Mouse (Mus musculus) neural tube, embryonic 12.5 days (tissue): ENCODE results near the gene D930048N14Rik. TPM values are rescaled to one million over a fixed set of nuclear protein-coding genes. Genes with fewer than 3 reads are reported as not detected.

Source experiments
- ATAC-seq: fragments of 200-750 bp; cut with Nextera tagmentation; 2 replicates; pipeline ENCODE4 v1.8.0; 2017; ENCODE audit warnings: low read depth, mild to moderate bottlenecking, moderate TSS enrichment, moderate library complexity; ENCODE audit not compliant: low FRiP score
- H3K27ac ChIP-seq: fragments of 300-500 bp; sonication (generic); 2 replicates; pipeline ENCODE4 v1.5.1; 2016
- H3K27me3 ChIP-seq: fragments of 300-500 bp; sonication (generic); replicated peaks from 2 replicates; pipeline ENCODE4 v1.6.1; 2016; ENCODE audit warnings: mild to moderate bottlenecking
- H3K36me3 ChIP-seq: fragments of 300-500 bp; sonication (generic); 2 replicates; pipeline ENCODE4 v1.6.1; 2016; ENCODE audit warnings: mild to moderate bottlenecking
- H3K4me1 ChIP-seq: fragments of 300-500 bp; sonication (generic); 2 replicates; pipeline ENCODE4 v1.6.1; 2016
- H3K4me2 ChIP-seq: fragments of 300-500 bp; sonication (generic); replicated peaks from 2 replicates; pipeline ENCODE4 v1.6.1; 2016; ENCODE audit warnings: mild to moderate bottlenecking
- H3K4me3 ChIP-seq: fragments of 300-500 bp; sonication (generic); 2 replicates; pipeline ENCODE4 v1.5.1; 2016
- H3K9ac ChIP-seq: fragments of 300-500 bp; sonication (generic); 2 replicates; pipeline ENCODE4 v1.6.1; 2016; ENCODE audit warnings: mild to moderate bottlenecking
- H3K9me3 ChIP-seq: fragments of 300-500 bp; sonication (generic); 2 replicates; pipeline ENCODE4 v1.6.1; 2016; ENCODE audit warnings: mild to moderate bottlenecking
- WGBS: fragments of 180-500 bp; shearing (Covaris S2); methylation state at CpG from one replicate; pipeline ENCODE4 v1.1.7; 2016; 5-methylcytosine and 5-hydroxymethylcytosine counted together
- polyA plus RNA-seq: library from polyadenylated mRNA; unstranded; fragments of >200 nt; fragmentation: Nextera tagmentation; extraction: Ambion mirVana; gene quantifications from 2 replicates; pipeline ENCODE4 v1.2.1, GENCODE M21; 2016

The D930048N14Rik gene
- polyA plus RNA-seq, 1 experiment from 2014 or later, result 1.2 TPM

GRCm38 (mm10) chr11:51617693-51618092, 33.1 kb upstream of the D930048N14Rik start:
- H3K27me3 ChIP-seq, result no peaks in the 10 kb centered on the region
- 7% methylated on average over 4 of the region's 4 CpGs for WGBS
- no peak overlapping the region for H3K4me2 ChIP-seq
- H3K4me3 ChIP-seq, result no peak overlapping the region
- no peaks in the 10 kb centered on the region for H3K9me3 ChIP-seq
- H3K27ac ChIP-seq, result no peak overlapping the region
- ATAC-seq, result no peak
- no peak overlapping the region for H3K9ac ChIP-seq
- H3K36me3 ChIP-seq, result peaks cover 10% of the 10 kb centered on the region
- peaks cover 20% of the 10 kb centered on the region for H3K4me1 ChIP-seq

GRCm38 (mm10) chr11:51618894-51619408, 31.8 kb upstream of the D930048N14Rik start:
- ATAC-seq, result no peak
- Histone ChIP-seq H3K27ac (no peak overlapping the region), H3K4me2 (peak overlapping the region; percentile 84), H3K27me3 (no peaks in the 10 kb centered on the region), H3K9me3 (no peaks in the 10 kb centered on the region), H3K9ac (peak overlapping the region; percentile 17; the same call in 1 of the 2 replicates), H3K36me3 (peaks cover 22% of the 10 kb centered on the region), H3K4me1 (peaks cover 20% of the 10 kb centered on the region), H3K4me3 (peak overlapping the region; percentile 84)
- WGBS, result 54% methylated on average over 8 of the region's 8 CpGs

- Histone ChIP-seq H3K9me3 (no peaks in the 10 kb centered on the region), H3K27ac (no peak within 1 kb of the TSS), H3K4me2 (peak within 1 kb of the TSS; percentile 84), H3K27me3 (no peaks in the 10 kb centered on the region), H3K4me1 (peaks cover 20% of the 10 kb centered on the region), H3K4me3 (peak within 1 kb of the TSS; percentile 84), H3K36me3 (peaks cover 28% of the 10 kb centered on the region), H3K9ac (peak within 1 kb of the TSS; percentile 72)
- WGBS, result under 1% methylated on average over 51 of the region's 51 CpGs
- peak; percentile 91 for ATAC-seq
These were observed 31.2 kb upstream of the D930048N14Rik start, which contains the start of gene Nhp2 for GRCm38 (mm10) chr11:51619409-51620060. Nhp2 (plus strand) TSS chr11:51619735.

GRCm38 (mm10) chr11:51620084-51620483, 30.7 kb upstream of the D930048N14Rik start:
- Histone ChIP-seq H3K4me2 (peak overlapping the region; percentile 84), H3K9ac (peak overlapping the region; percentile 72), H3K4me3 (peak overlapping the region; percentile 84), H3K9me3 (no peaks in the 10 kb centered on the region), H3K27me3 (no peaks in the 10 kb centered on the region), H3K36me3 (peaks cover 33% of the 10 kb centered on the region), H3K4me1 (peaks cover 20% of the 10 kb centered on the region), H3K27ac (no peak overlapping the region)
- ATAC-seq, result no peak
- WGBS, result 3% methylated on average over 11 of the region's 11 CpGs

GRCm38 (mm10) chr11:51621776-51622175, 29.0 kb upstream of the D930048N14Rik start:
- H3K4me2 ChIP-seq, result no peak overlapping the region
- no peak overlapping the region for H3K9ac ChIP-seq
- ATAC-seq, result no peak
- 98% methylated on average over 2 of the region's 2 CpGs for WGBS
- H3K9me3 ChIP-seq, result no peaks in the 10 kb centered on the region
- no peaks in the 10 kb centered on the region for H3K27me3 ChIP-seq
- no peak overlapping the region for H3K4me3 ChIP-seq
- peaks cover 12% of the 10 kb centered on the region for H3K4me1 ChIP-seq
- peaks cover 50% of the 10 kb centered on the region for H3K36me3 ChIP-seq
- H3K27ac ChIP-seq, result no peak overlapping the region

- WGBS, result 90% methylated on average over 7 of the region's 7 CpGs
- H3K4me2 ChIP-seq, result no peak overlapping the region
- H3K4me3 ChIP-seq, result no peak overlapping the region
- no peak for ATAC-seq
- peaks cover 12% of the 10 kb centered on the region for H3K4me1 ChIP-seq
- H3K9me3 ChIP-seq, result no peaks in the 10 kb centered on the region
- H3K27me3 ChIP-seq, result no peaks in the 10 kb centered on the region
- no peak overlapping the region for H3K9ac ChIP-seq
- H3K27ac ChIP-seq, result no peak overlapping the region
- peaks cover 62% of the 10 kb centered on the region for H3K36me3 ChIP-seq
These were observed 27.7 kb upstream of the D930048N14Rik start for GRCm38 (mm10) chr11:51622971-51623491.

- H3K36me3 ChIP-seq, result peaks cover 75% of the 10 kb centered on the region
- H3K4me3 ChIP-seq, result no peak overlapping the region
- H3K27ac ChIP-seq, result no peak overlapping the region
- ATAC-seq, result no peak
- no peaks in the 10 kb centered on the region for H3K9me3 ChIP-seq
- no peak overlapping the region for H3K4me2 ChIP-seq
- H3K9ac ChIP-seq, result no peak overlapping the region
- H3K27me3 ChIP-seq, result no peaks in the 10 kb centered on the region
- WGBS, result 78% methylated on average over 5 of the region's 5 CpGs
- H3K4me1 ChIP-seq, result peaks cover 9% of the 10 kb centered on the region
These were observed 25.4 kb upstream of the D930048N14Rik start for GRCm38 (mm10) chr11:51625187-51625820.

GRCm38 (mm10) chr11:51627425-51627824, 23.3 kb upstream of the D930048N14Rik start:
- Histone ChIP-seq H3K4me2 (no peak overlapping the region), H3K9me3 (no peaks in the 10 kb centered on the region), H3K27me3 (no peaks in the 10 kb centered on the region), H3K27ac (no peak overlapping the region), H3K4me1 (0 out of 2 replicates have a peak, but pooled peaks cover 5% of the 10 kb centered on the region), H3K36me3 (peaks cover 68% of the 10 kb centered on the region), H3K9ac (no peak overlapping the region), H3K4me3 (no peak overlapping the region)
- 93% methylated on average over 9 of the region's 9 CpGs for WGBS
- ATAC-seq, result no peak

GRCm38 (mm10) chr11:51627907-51628306, 22.8 kb upstream of the D930048N14Rik start:
- no peak overlapping the region for H3K27ac ChIP-seq
- H3K4me3 ChIP-seq, result no peak overlapping the region
- no peaks in the 10 kb centered on the region for H3K27me3 ChIP-seq
- H3K4me2 ChIP-seq, result no peak overlapping the region
- H3K9ac ChIP-seq, result no peak overlapping the region
- H3K36me3 ChIP-seq, result peaks cover 63% of the 10 kb centered on the region
- WGBS, result 89% methylated on average over 8 of the region's 8 CpGs
- H3K4me1 ChIP-seq, result 0 out of 2 replicates have a peak, but pooled peaks cover 7% of the 10 kb centered on the region
- H3K9me3 ChIP-seq, result no peaks in the 10 kb centered on the region
- ATAC-seq, result no peak

- Histone ChIP-seq H3K9ac (no peak overlapping the region), H3K4me1 (peaks cover 17% of the 10 kb centered on the region; the same call in 1 of the 2 replicates), H3K4me3 (no peak overlapping the region), H3K9me3 (no peaks in the 10 kb centered on the region), H3K27ac (no peak overlapping the region), H3K4me2 (no peak overlapping the region), H3K36me3 (peaks cover 45% of the 10 kb centered on the region), H3K27me3 (no peaks in the 10 kb centered on the region)
- WGBS, result 82% methylated on average over 15 of the region's 15 CpGs
- ATAC-seq, result no peak
These were observed 21.0 kb upstream of the D930048N14Rik start for GRCm38 (mm10) chr11:51629651-51630314.

GRCm38 (mm10) chr11:51632130-51632753, 18.5 kb upstream of the D930048N14Rik start:
- Histone ChIP-seq H3K4me1 (peaks cover 27% of the 10 kb centered on the region), H3K4me3 (no peak overlapping the region), H3K27ac (no peak overlapping the region), H3K36me3 (peaks cover 21% of the 10 kb centered on the region), H3K9ac (no peak overlapping the region), H3K27me3 (no peaks in the 10 kb centered on the region), H3K4me2 (no peak overlapping the region), H3K9me3 (no peaks in the 10 kb centered on the region)
- no peak for ATAC-seq
- WGBS, result 87% methylated on average over 6 of the region's 6 CpGs
